Mouse (Mus musculus) spleen, adult 10 weeks (tissue): ENCODE measurements around the gene Gzmn. TPM values are rescaled to one million over a fixed set of nuclear protein-coding genes. Genes with fewer than 3 reads are reported as not detected.

Experiments
- polyA plus RNA-seq: library from polyadenylated mRNA; stranded (reverse); fragments of 350-450 nt; fragmentation: Illumina TruSeq; extraction: RNeasy Lipid Tissue Mini Kit (QIAGEN cat#74804); gene quantifications from one replicate; pipeline ENCODE4 v1.2.3, GENCODE M21; 2015; ENCODE audit warnings: low replicate concordance; ENCODE audit not compliant: insufficient read depth

Gene Gzmn
- not detected for polyA plus RNA-seq

GRCm38 (mm10) chr14:56174499-56174898 is at the start of gene Gzmn:
Gene Gzmn (minus strand): TSS chr14:56174599.

GRCm38 (mm10) chr14:56211317-56211716 is 36.9 kb upstream of the Gzmn start, which contains the start of gene Gzmf:
Gene Gzmf (minus strand): TSS chr14:56211417.

GRCm38 (mm10) chr14:56159479-56159878 is 14.9 kb downstream of the Gzmn start, which contains the start of gene Gzmg:
Gene Gzmg (minus strand): TSS chr14:56159579.

GRCm38 (mm10) chr14:56132508-56132907 is 41.9 kb downstream of the Gzmn start, which contains the start of gene Gzmd:
Gene Gzmd (minus strand): TSS chr14:56132608.

GRCm38 (mm10) chr14:56120525-56120924 is 53.9 kb downstream of the Gzmn start, which contains the start of gene Gzme:
Gene Gzme (minus strand): TSS chr14:56120625.

Other genes starting within 250 kb of the Gzmn start
- gene Cma1, start 229.9 kb downstream of the Gzmn start, polyA plus RNA-seq: 4.4 TPM
- gene Cma2, start 223.6 kb downstream of the Gzmn start, polyA plus RNA-seq: not detected
- gene Mcpt1, start 156.6 kb downstream of the Gzmn start, polyA plus RNA-seq: not detected
- gene Mcpt9, start 144.1 kb downstream of the Gzmn start, polyA plus RNA-seq: not detected
- 0.32 TPM for gene Mcpt2, start 132.6 kb downstream of the Gzmn start, polyA plus RNA-seq
- 3.9 TPM for gene Mcpt4, start 112.3 kb downstream of the Gzmn start, polyA plus RNA-seq
- 0.79 TPM for gene Mcpt8, start 89.3 kb downstream of the Gzmn start, polyA plus RNA-seq
- 0.68 TPM for gene Ctsg, start 72.0 kb downstream of the Gzmn start, polyA plus RNA-seq
- gene Gzme, start 54.0 kb downstream of the Gzmn start, polyA plus RNA-seq: not detected
- gene Gzmd, start 42.0 kb downstream of the Gzmn start, polyA plus RNA-seq: not detected
- gene Gzmg, start 15.0 kb downstream of the Gzmn start, polyA plus RNA-seq: not detected
- not detected for gene Gzmf, start 36.8 kb upstream of the Gzmn start, polyA plus RNA-seq
- gene Gzmc, start 60.1 kb upstream of the Gzmn start, polyA plus RNA-seq: 0.48 TPM
- gene Gzmb, start 87.7 kb upstream of the Gzmn start, polyA plus RNA-seq: 8.5 TPM
- not detected for gene Atp12a, start 190.5 kb upstream of the Gzmn start, polyA plus RNA-seq
- 0.54 TPM for gene Rnf17, start 228.0 kb upstream of the Gzmn start, polyA plus RNA-seq